Mouse (Mus musculus) cerebellum, postnatal 36 days (tissue): Measurements from ENCODE around the gene Eif5a2.

Experiments
- DNase-seq, 2 experiments: peaks; one replicate each; pipeline ENCODE4 v3.0.0; 2021 to 2022; ENCODE audit warnings: mixed read lengths in 2 of 2

Eif5a2 gene

GRCm38 (mm10) chr3:28814361-28814760, 33.3 kb downstream of the Eif5a2 start:
- peak in 1 of 2 experiments; percentile 7 for DNase-seq

GRCm38 (mm10) chr3:28816010-28816540, 35.0 kb downstream of the Eif5a2 start:
- DNase-seq = no peak

- no peak for DNase-seq
Observed at GRCm38 (mm10) chr3:28826272-28826671, 45.2 kb downstream of the Eif5a2 start.

GRCm38 (mm10) chr3:28827605-28828004, 46.5 kb downstream of the Eif5a2 start:
- no peak for DNase-seq

GRCm38 (mm10) chr3:28829454-28829853, 48.4 kb downstream of the Eif5a2 start:
- no peak for DNase-seq

- no peak for DNase-seq
Observed at GRCm38 (mm10) chr3:28836796-28837371, 55.8 kb downstream of the Eif5a2 start.

GRCm38 (mm10) chr3:28841886-28842649, 61.0 kb downstream of the Eif5a2 start:
- DNase-seq = no peak

- DNase-seq = no peak
Observed at GRCm38 (mm10) chr3:28843231-28843630, 62.2 kb downstream of the Eif5a2 start.

- no peak for DNase-seq
Observed at GRCm38 (mm10) chr3:28847115-28847514, 66.0 kb downstream of the Eif5a2 start.
